Mouse (Mus musculus): Measurements from ENCODE around the gene Gm21394.
"Not testable (repeated sequence)": the region's sequence is repeated elsewhere in the genome, so short reads cannot be mapped to it uniquely, and the experiment has no call there.

Gene Gm21394

GRCm38 (mm10) chrY:84564807-84565206 lies at the start of gene Gm21394:
TSS of gene Gm21394 (minus strand) at chrY:84564907.
- in situ Hi-C loops (cut with MboI; ENCODE audit: unreplicated experiment in 2 of 2), result not testable (repeated sequence)
